Mouse (Mus musculus): Measurements from ENCODE around the gene Rps8. TPM values are rescaled to one million over a fixed set of nuclear protein-coding genes. Genes with fewer than 3 reads are reported as not detected.

Rps8 gene
- polyA plus RNA-seq, 1 experiment from 2014 or later, result 900 TPM

DNA sequence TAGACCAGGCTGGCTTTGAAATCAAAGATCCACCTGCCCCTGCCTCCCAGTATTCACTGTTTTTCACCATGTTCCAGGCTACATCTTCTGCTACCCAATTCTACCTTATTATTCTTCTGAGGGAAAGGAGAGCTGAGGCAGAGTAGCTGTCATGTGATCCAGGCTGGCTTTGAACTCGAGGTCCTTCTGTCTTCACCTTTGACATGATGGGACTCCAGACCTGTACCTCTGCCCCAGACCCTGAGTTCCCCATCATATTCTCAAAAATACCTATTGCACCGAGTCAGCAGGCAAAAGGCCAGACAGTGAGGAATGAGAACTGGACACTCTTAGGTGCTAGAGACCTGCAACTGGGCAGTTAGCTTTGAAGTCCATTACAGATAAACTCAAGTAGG is 21.4 kb downstream of the Rps8 start:
- H3K27me3 ChIP-seq (ENCODE audit: control insufficient read depth, insufficient read depth, low read length), result peaks cover 9% of the 10 kb centered on the region
- no peaks in the 10 kb centered on the region for H3K9me3 ChIP-seq (ENCODE audit: control insufficient read depth, low read length)
- H3K4me3 ChIP-seq (ENCODE audit: control insufficient read depth in 1 of 2, insufficient read depth in 1 of 2, low read depth in 1 of 2, low read length in 2 of 2), result no peak overlapping the region
- H3K9ac ChIP-seq (ENCODE audit: low read length), result no peak overlapping the region
- ATAC-seq (ENCODE audit: insufficient number of reproducible peaks, insufficient read depth, low FRiP score, low read depth), result no peak
- WGBS, result 38% methylated on average over 2 of the region's 2 CpGs
- no peak overlapping the region for H3K27ac ChIP-seq (replicated peaks in 1 of 2; ENCODE audit: control insufficient read depth in 1 of 2, insufficient read depth in 1 of 2, low read depth in 2 of 2, low read length in 2 of 2)
- H3K36me3 ChIP-seq (ENCODE audit: control insufficient read depth, insufficient read depth, low read length), result no peaks in the 10 kb centered on the region
- H3K4me2 ChIP-seq (ENCODE audit: low read length), result peak overlapping the region; percentile 99
- peaks cover 0 to 5% of the 10 kb centered on the region in 2 experiments; a peak in 1 of 4 replicates for H3K4me1 ChIP-seq (ENCODE audit: control insufficient read depth in 2 of 2, insufficient read depth in 2 of 2, low read length in 2 of 2)

DNA sequence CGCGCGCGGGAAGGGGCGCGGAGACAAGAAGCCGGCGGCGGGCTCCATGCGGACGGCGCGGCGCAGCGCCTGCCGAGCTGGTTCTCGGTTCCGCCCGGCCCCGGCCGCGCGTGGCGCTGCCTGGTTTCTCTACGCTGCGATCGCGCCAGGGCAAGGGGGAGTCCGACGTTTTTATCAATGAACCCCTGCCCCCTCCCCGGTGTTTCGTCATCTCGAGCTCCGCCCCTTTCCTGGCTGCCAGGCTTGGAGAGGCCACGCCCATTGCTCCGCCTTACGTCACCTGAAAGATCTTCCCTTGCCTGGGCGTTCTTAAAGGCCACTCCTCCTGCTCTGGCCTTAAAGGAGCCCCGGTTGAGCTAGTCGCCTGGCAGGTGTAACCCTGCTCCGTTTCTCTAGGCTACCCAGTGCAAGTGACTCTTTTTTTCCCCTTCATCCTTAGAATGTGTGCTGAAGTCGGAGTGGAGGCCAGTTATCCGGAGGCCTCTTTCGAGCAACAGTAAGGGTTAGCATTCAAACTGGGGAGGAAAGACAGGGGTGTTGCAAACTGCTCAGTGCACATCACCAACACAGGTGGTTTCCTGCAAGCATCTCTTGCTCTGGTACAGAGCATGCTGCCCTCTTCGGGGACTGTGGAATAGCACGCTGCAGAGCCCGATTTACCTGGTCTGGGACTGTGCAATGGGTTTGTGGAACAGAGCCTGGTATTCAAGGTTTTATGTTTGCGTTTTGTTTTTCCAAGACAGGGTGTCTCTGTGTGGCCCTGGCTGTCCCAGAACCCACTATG is 22.0 kb downstream of the Rps8 start, which contains the start of gene Plk3:
Gene Plk3, minus strand, starts transcription at position 147 of the 784 bp plus-strand sequence.
- Histone ChIP-seq H3K4me3 (ENCODE audit: control insufficient read depth in 1 of 2, insufficient read depth in 1 of 2, low read depth in 1 of 2, low read length in 2 of 2) (peak within 1 kb of the TSS; percentile 68 to 78), H3K9ac (ENCODE audit: low read length) (peak within 1 kb of the TSS; percentile 84), H3K27ac (replicated peaks in 1 of 2; ENCODE audit: control insufficient read depth in 1 of 2, insufficient read depth in 1 of 2, low read depth in 2 of 2, low read length in 2 of 2) (no peak within 1 kb of the TSS), H3K27me3 (ENCODE audit: control insufficient read depth, insufficient read depth, low read length) (peaks cover 9% of the 10 kb centered on the region), H3K36me3 (ENCODE audit: control insufficient read depth, insufficient read depth, low read length) (0 out of 2 replicates have a peak, but pooled peaks cover 1% of the 10 kb centered on the region), H3K4me1 (ENCODE audit: control insufficient read depth in 2 of 2, insufficient read depth in 2 of 2, low read length in 2 of 2) (peaks cover 0 to 5% of the 10 kb centered on the region in 2 experiments; a peak in 1 of 4 replicates), H3K9me3 (ENCODE audit: control insufficient read depth, low read length) (no peaks in the 10 kb centered on the region), H3K4me2 (ENCODE audit: low read length) (peak within 1 kb of the TSS; percentile 99)
- peak; percentile 85 for ATAC-seq (ENCODE audit: insufficient number of reproducible peaks, insufficient read depth, low FRiP score, low read depth)
- WGBS, result 2% methylated on average over 46 of the region's 48 CpGs

DNA sequence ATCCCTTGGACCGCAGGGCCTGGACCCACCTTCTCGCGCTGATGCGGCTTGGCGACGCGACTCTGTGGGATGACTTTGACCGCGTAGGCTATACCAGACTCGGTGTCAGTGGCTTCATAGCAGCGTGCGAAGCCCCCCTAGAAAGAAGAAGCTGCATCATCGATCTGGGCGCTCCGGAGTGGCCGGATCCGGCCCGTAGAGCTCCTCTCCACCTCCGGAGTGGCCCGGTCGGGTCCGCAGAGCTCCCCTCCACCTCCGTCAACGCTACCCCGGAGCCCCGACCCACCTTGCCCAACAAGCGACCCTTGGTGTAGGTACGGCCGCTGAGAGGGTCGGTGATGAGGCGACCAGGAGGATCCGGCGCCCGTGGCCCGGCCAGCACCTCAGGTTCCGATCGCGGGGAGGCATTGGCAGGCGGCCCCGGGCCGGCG is 22.7 kb downstream of the Rps8 start:
- no peaks in the 10 kb centered on the region for H3K9me3 ChIP-seq (ENCODE audit: control insufficient read depth, low read length)
- peaks cover 9% of the 10 kb centered on the region for H3K27me3 ChIP-seq (ENCODE audit: control insufficient read depth, insufficient read depth, low read length)
- H3K27ac ChIP-seq (replicated peaks in 1 of 2; ENCODE audit: control insufficient read depth in 1 of 2, insufficient read depth in 1 of 2, low read depth in 2 of 2, low read length in 2 of 2), result no peak overlapping the region
- peak; percentile 25; the same call in 1 of the 2 replicates for ATAC-seq (ENCODE audit: insufficient number of reproducible peaks, insufficient read depth, low FRiP score, low read depth)
- peak overlapping the region; percentile 84 for H3K9ac ChIP-seq (ENCODE audit: low read length)
- peaks cover 8% of the 10 kb centered on the region; the same call in 1 of the 2 replicates for H3K36me3 ChIP-seq (ENCODE audit: control insufficient read depth, insufficient read depth, low read length)
- peaks cover 0 to 5% of the 10 kb centered on the region in 2 experiments; a peak in 1 of 4 replicates for H3K4me1 ChIP-seq (ENCODE audit: control insufficient read depth in 2 of 2, insufficient read depth in 2 of 2, low read length in 2 of 2)
- H3K4me2 ChIP-seq (ENCODE audit: low read length), result peak overlapping the region; percentile 99
- WGBS, result under 1% methylated on average over 42 of the region's 42 CpGs
- H3K4me3 ChIP-seq (ENCODE audit: control insufficient read depth in 1 of 2, insufficient read depth in 1 of 2, low read depth in 1 of 2, low read length in 2 of 2), result peak overlapping the region; percentile 68 to 78

DNA sequence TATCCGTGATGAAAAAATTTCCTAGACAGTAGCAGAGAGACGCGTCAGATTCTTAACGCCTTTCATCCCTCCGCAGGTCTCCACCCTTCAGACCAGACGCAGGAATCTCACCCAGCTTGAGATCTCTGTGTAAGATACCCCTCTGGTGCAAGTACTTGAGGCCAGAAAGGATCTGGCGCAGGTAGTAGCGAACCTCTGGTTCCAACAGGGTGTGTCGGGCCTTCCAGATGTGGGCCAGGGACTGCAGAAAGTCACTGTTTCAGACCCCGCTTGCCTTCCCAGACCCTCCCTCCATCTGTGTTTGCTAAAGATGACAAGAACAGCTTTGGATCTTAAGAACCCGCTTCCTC is 23.3 kb downstream of the Rps8 start:
- Histone ChIP-seq H3K27ac (replicated peaks in 1 of 2; ENCODE audit: control insufficient read depth in 1 of 2, insufficient read depth in 1 of 2, low read depth in 2 of 2, low read length in 2 of 2) (no peak overlapping the region), H3K9me3 (ENCODE audit: control insufficient read depth, low read length) (no peaks in the 10 kb centered on the region), H3K27me3 (ENCODE audit: control insufficient read depth, insufficient read depth, low read length) (peaks cover 9% of the 10 kb centered on the region), H3K9ac (ENCODE audit: low read length) (peak overlapping the region; percentile 84; the same call in 1 of the 2 replicates), H3K4me2 (ENCODE audit: low read length) (peak overlapping the region; percentile 99), H3K4me3 (ENCODE audit: control insufficient read depth in 1 of 2, insufficient read depth in 1 of 2, low read depth in 1 of 2, low read length in 2 of 2) (peak overlapping the region in 1 of 2 experiments; percentile 78; a peak in 2 of 4 replicates), H3K36me3 (ENCODE audit: control insufficient read depth, insufficient read depth, low read length) (peaks cover 10% of the 10 kb centered on the region; the same call in 1 of the 2 replicates), H3K4me1 (ENCODE audit: control insufficient read depth in 2 of 2, insufficient read depth in 2 of 2, low read length in 2 of 2) (peaks cover 0 to 5% of the 10 kb centered on the region in 2 experiments; a peak in 1 of 4 replicates)
- ATAC-seq (ENCODE audit: insufficient number of reproducible peaks, insufficient read depth, low FRiP score, low read depth), result no peak
- WGBS, result 22% methylated on average over 11 of the region's 11 CpGs

DNA sequence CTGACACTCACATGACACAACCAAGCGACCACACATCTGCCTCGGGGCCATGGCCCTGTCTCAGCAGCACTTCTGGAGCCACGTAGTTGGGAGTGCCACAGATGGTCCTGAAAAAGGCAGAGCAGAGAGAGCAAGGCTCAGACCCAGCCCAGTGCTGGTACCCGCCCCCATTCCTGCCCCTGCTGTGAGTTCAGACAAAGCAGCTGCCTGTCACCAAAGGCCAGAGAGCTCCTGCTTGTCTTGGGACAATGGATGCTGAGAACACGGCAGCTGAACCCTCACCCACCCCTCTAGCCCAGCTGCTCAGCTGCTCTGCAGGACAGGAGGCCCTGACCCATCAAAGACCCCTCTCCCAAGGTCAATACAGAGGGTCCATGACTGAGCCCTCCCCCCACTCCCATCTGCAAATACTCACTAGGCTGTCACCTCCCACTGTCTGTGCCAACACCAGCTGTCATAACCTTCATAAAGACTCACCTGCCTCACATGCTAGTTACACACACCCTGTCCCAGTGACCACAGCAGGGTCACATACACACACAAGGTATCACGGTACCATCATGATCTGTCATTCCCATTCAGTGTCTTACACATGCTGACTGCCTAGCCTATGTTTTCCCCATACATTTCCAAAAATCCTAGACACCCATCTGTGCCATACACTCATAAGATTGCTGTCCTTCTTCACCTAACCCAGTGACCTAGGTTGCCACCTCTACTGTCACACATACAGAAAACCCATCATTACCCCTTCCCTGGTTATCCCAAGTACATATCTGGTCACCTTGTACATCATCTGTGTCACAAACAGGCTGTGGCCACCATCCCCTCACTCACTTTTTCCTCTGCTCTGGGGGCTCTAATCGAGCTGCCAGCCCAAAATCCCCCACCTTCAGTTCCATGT is 23.9 kb downstream of the Rps8 start:
- no peak overlapping the region for H3K27ac ChIP-seq (replicated peaks in 1 of 2; ENCODE audit: control insufficient read depth in 1 of 2, insufficient read depth in 1 of 2, low read depth in 2 of 2, low read length in 2 of 2)

DNA sequence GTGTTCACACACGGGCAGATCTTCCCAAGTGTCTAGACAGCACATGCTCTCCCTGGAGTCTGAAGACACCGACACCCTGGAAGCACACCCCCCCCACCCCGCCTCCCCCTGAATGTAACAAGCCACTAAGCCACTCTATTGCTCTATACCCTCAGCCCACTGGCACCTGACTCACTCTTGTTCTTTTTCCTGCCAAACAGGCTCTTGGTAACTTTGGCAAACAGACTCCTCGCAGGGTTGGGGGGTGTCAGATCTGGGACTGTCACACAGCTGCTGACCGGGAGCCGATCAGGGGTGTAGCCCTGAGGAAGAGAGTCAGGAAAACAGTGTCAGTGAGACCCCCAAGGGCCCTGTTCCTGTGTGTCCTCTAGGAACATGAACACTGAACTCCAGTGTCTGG is 24.8 kb downstream of the Rps8 start:
- no peak overlapping the region for H3K4me3 ChIP-seq (ENCODE audit: control insufficient read depth in 1 of 2, insufficient read depth in 1 of 2, low read depth in 1 of 2, low read length in 2 of 2)
- WGBS, result 70% methylated on average over 6 of the region's 6 CpGs

More for the DNA sequence above, 23.9 kb downstream of the Rps8 start:
- Histone ChIP-seq H3K9me3 (ENCODE audit: control insufficient read depth, low read length) (no peaks in the 10 kb centered on the region), H3K4me3 (ENCODE audit: control insufficient read depth in 1 of 2, insufficient read depth in 1 of 2, low read depth in 1 of 2, low read length in 2 of 2) (peak overlapping the region in 1 of 2 experiments; percentile 78; a peak in 2 of 4 replicates), H3K4me1 (ENCODE audit: control insufficient read depth in 2 of 2, insufficient read depth in 2 of 2, low read length in 2 of 2) (peaks cover 0 to 5% of the 10 kb centered on the region in 2 experiments; a peak in 1 of 4 replicates), H3K27me3 (ENCODE audit: control insufficient read depth, insufficient read depth, low read length) (peaks cover 9% of the 10 kb centered on the region), H3K4me2 (ENCODE audit: low read length) (peak overlapping the region; percentile 99), H3K36me3 (ENCODE audit: control insufficient read depth, insufficient read depth, low read length) (peaks cover 10% of the 10 kb centered on the region; the same call in 1 of the 2 replicates), H3K9ac (ENCODE audit: low read length) (no peak overlapping the region)
- 45% methylated on average over 7 of the region's 7 CpGs for WGBS
- ATAC-seq (ENCODE audit: insufficient number of reproducible peaks, insufficient read depth, low FRiP score, low read depth), result no peak

DNA sequence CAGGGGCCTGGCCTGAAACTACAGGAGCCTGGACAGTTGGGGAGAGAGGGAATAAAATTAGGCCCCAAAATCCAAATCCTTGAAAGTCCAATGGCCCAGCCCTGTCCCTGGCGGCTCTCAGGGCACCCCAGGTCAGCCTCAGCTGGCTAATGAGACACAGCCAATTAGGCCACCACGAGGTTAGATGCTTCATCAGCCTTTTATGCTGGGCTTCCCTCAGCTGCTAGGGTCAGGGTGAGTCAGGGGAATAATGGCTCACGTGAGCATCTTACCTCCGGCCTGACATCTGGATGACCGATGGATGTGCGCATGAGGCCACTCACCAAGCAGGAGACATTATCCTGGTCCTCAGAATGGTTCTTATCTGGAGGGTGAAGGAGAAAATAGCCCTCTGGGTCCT is 25.3 kb downstream of the Rps8 start:
- no peak overlapping the region for H3K4me2 ChIP-seq (ENCODE audit: low read length)
- 68% methylated on average over 6 of the region's 6 CpGs for WGBS

More for the DNA sequence above, 24.8 kb downstream of the Rps8 start:
- no peak overlapping the region for H3K9ac ChIP-seq (ENCODE audit: low read length)
- H3K36me3 ChIP-seq (ENCODE audit: control insufficient read depth, insufficient read depth, low read length), result peaks cover 10% of the 10 kb centered on the region; the same call in 1 of the 2 replicates
- ATAC-seq (ENCODE audit: insufficient number of reproducible peaks, insufficient read depth, low FRiP score, low read depth), result no peak
- no peak overlapping the region for H3K4me2 ChIP-seq (ENCODE audit: low read length)
- H3K9me3 ChIP-seq (ENCODE audit: control insufficient read depth, low read length), result no peaks in the 10 kb centered on the region
- peaks cover 9% of the 10 kb centered on the region for H3K27me3 ChIP-seq (ENCODE audit: control insufficient read depth, insufficient read depth, low read length)
- peaks cover 4 to 5% of the 10 kb centered on the region in 2 experiments; a peak in 2 of 4 replicates for H3K4me1 ChIP-seq (ENCODE audit: control insufficient read depth in 2 of 2, insufficient read depth in 2 of 2, low read length in 2 of 2)
- no peak overlapping the region for H3K27ac ChIP-seq (replicated peaks in 1 of 2; ENCODE audit: control insufficient read depth in 1 of 2, insufficient read depth in 1 of 2, low read depth in 2 of 2, low read length in 2 of 2)

More for the DNA sequence above, 25.3 kb downstream of the Rps8 start:
- H3K9ac ChIP-seq (ENCODE audit: low read length), result no peak overlapping the region
- H3K9me3 ChIP-seq (ENCODE audit: control insufficient read depth, low read length), result no peaks in the 10 kb centered on the region
- peaks cover 10% of the 10 kb centered on the region; the same call in 1 of the 2 replicates for H3K36me3 ChIP-seq (ENCODE audit: control insufficient read depth, insufficient read depth, low read length)
- ATAC-seq (ENCODE audit: insufficient number of reproducible peaks, insufficient read depth, low FRiP score, low read depth), result no peak
- no peak overlapping the region for H3K4me3 ChIP-seq (ENCODE audit: control insufficient read depth in 1 of 2, insufficient read depth in 1 of 2, low read depth in 1 of 2, low read length in 2 of 2)
- no peak overlapping the region for H3K27ac ChIP-seq (replicated peaks in 1 of 2; ENCODE audit: control insufficient read depth in 1 of 2, insufficient read depth in 1 of 2, low read depth in 2 of 2, low read length in 2 of 2)
- H3K4me1 ChIP-seq (ENCODE audit: control insufficient read depth in 2 of 2, insufficient read depth in 2 of 2, low read length in 2 of 2), result peaks cover 5% of the 10 kb centered on the region in 2 experiments; a peak in 2 of 4 replicates
- peaks cover 9% of the 10 kb centered on the region for H3K27me3 ChIP-seq (ENCODE audit: control insufficient read depth, insufficient read depth, low read length)

All from heart, embryonic 14.5 days (tissue).